Mouse (Mus musculus) heart, embryonic 16.5 days (tissue): ENCODE measurements at regions not wholly inside any gene's neighbourhood (a gene's known extent, or its start where the extent isn't known, plus 50 kb on each side); places are given as distances from the start of the nearest gene placed in this dataset.

Experiments
- ATAC-seq: fragments of 200-750 bp; cut with Nextera tagmentation; replicated peaks from 2 replicates; pipeline ENCODE4 v1.8.0; 2017; ENCODE audit warnings: moderate number of reproducible peaks; ENCODE audit not compliant: insufficient read depth, low FRiP score; ENCODE audit errors: extremely low read depth
- H3K27ac ChIP-seq: fragments of 300-500 bp; sonication (generic); 2 replicates; pipeline ENCODE4 v1.5.1; 2014; ENCODE audit warnings: mild to moderate bottlenecking, low read length, control low read depth, moderate library complexity
- H3K27me3 ChIP-seq: fragments of 300-500 bp; sonication (generic); 2 replicates; pipeline ENCODE4 v1.6.1; 2014; ENCODE audit warnings: low read length, mixed read lengths; ENCODE audit not compliant: control insufficient read depth, insufficient read depth
- H3K36me3 ChIP-seq: fragments of 300-500 bp; sonication (generic); 2 replicates; pipeline ENCODE4 v1.6.1; 2014; ENCODE audit not compliant: control insufficient read depth, insufficient read depth
- H3K4me1 ChIP-seq: fragments of 300-500 bp; sonication (generic); 2 replicates; pipeline ENCODE4 v1.6.1; 2014; ENCODE audit warnings: low read length, mixed read lengths; ENCODE audit not compliant: control insufficient read depth, insufficient read depth
- H3K4me2 ChIP-seq: fragments of 300-500 bp; sonication (generic); 2 replicates; pipeline ENCODE4 v1.6.1; 2014; ENCODE audit warnings: low read depth, mild to moderate bottlenecking, control low read depth, low read length
- H3K4me3 ChIP-seq: fragments of 300-500 bp; sonication (generic); 2 replicates; pipeline ENCODE4 v1.5.1; 2014; ENCODE audit warnings: mild to moderate bottlenecking, control low read depth, low read length
- H3K9ac ChIP-seq: fragments of 300-500 bp; sonication (generic); 2 replicates; pipeline ENCODE4 v1.6.1; 2014; ENCODE audit warnings: low read length, control low read depth
- H3K9me3 ChIP-seq: fragments of 300-500 bp; sonication (generic); replicated peaks from 2 replicates; pipeline ENCODE4 v1.6.1; 2016; ENCODE audit warnings: low read length; ENCODE audit not compliant: control insufficient read depth
- WGBS: fragments of 180-500 bp; shearing (Covaris S2); extraction: QIAGEN DNeasy Blood & Tissue Kit; methylation state at CpG from one replicate; pipeline ENCODE4 v1.1.7; 2014; 5-methylcytosine and 5-hydroxymethylcytosine counted together

DNA sequence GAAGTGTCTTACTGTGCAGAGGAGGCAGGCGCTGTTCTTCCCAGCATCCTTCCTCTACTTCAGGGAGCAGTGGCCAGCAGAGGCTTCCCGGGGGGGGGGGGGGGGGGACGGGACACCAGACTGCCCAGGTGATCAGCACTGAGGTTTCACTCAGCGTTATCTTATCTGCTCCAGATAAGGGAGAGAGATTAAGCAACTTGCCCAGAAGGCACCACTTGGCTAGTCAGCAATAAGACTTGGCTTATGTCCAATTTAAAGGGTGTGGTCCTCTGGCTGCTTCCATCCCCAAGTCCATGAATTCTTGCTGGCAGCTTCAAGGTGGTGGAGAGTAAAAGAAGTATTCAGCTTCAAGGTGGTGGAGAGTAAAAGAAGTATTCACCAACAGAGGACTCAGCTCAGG, 108.9 kb upstream of the Ptch1 start:
- no peak overlapping the region for H3K9ac ChIP-seq
- 43% methylated on average over 3 of the region's 4 CpGs for WGBS
- no peak overlapping the region for H3K4me2 ChIP-seq
- no peaks in the 10 kb centered on the region for H3K36me3 ChIP-seq
- no peak for ATAC-seq
- H3K4me3 ChIP-seq = no peak overlapping the region
- H3K27me3 ChIP-seq = no peaks in the 10 kb centered on the region
- H3K27ac ChIP-seq = no peak overlapping the region
- H3K9me3 ChIP-seq = no peaks in the 10 kb centered on the region
- H3K4me1 ChIP-seq = no peaks in the 10 kb centered on the region

DNA sequence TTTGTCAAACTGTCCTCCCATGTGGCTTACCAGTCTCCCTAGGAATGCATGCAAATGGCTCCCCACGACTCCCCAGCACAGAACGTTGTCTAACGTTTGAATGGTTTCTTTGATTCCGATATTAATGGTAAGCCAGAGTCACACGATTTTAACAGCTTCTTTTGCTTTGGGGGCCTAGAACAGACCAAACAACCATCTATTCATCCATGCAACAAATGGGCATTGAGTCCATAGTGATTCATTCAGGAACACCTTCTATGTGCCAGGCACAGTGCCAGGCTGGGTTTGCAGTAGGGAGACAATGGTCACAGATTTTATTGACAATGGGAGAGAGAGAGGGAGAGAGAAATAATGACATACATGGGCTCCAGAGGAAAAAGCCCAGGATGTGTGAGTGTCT, 118.6 kb upstream of the Ptch1 start:
- WGBS = 80% methylated on average over 5 of the region's 5 CpGs
- Histone ChIP-seq H3K4me2 (no peak overlapping the region), H3K4me3 (no peak overlapping the region), H3K36me3 (no peaks in the 10 kb centered on the region), H3K4me1 (peaks cover 5% of the 10 kb centered on the region), H3K9ac (no peak overlapping the region), H3K27ac (no peak overlapping the region), H3K9me3 (no peaks in the 10 kb centered on the region), H3K27me3 (no peaks in the 10 kb centered on the region)
- no peak for ATAC-seq

DNA sequence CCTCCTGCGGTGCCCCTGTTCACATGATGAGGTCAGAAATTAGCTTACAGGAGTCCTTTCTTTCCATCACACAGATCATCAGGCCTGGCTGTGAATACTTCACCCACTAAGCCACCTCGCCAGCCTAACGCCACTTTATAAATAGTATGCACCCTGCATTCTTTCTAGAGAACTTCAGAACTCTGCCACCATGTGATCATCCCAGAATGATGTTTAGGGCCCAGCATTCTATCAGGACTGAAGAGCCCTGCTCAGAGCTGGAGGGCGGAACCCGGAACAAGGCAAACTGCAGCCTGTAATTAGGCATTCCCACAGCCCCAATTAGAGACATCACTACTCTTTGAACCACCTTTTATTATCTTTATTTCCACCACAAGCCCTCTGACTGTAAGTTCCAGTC, 120.2 kb upstream of the Ptch1 start:
- no peak overlapping the region for H3K9ac ChIP-seq
- 57% methylated on average over 5 of the region's 5 CpGs for WGBS
- H3K9me3 ChIP-seq = no peaks in the 10 kb centered on the region
- H3K36me3 ChIP-seq = no peaks in the 10 kb centered on the region
- no peak overlapping the region for H3K4me3 ChIP-seq
- peak overlapping the region; percentile 89 for H3K27ac ChIP-seq
- H3K4me1 ChIP-seq = peaks cover 5% of the 10 kb centered on the region
- ATAC-seq = peak; percentile 83
- no peaks in the 10 kb centered on the region for H3K27me3 ChIP-seq
- no peak overlapping the region for H3K4me2 ChIP-seq

DNA sequence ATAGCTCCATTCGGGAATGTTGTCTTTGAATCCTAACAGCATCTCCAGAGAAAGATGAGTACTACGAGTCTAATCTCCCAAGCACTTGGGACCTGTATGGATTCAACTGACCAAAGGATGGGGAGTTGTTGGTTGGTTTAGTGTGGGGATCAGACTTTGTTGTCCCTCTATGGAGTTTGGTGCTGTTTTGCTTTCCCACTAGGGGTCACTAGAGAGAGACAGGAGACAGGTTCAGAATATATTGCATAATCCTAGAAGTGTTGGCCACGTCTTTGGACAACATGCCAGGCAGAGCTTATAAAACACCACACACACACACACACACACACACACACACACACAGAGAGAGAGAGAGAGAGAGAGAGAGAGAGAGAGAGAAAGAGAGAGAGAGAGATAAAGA, 118.6 kb upstream of the Ercc6l2 start:
- ATAC-seq = no peak
- Histone ChIP-seq H3K4me2 (no peak overlapping the region), H3K9ac (no peak overlapping the region), H3K9me3 (no peaks in the 10 kb centered on the region), H3K36me3 (no peaks in the 10 kb centered on the region), H3K4me3 (no peak overlapping the region), H3K27me3 (no peaks in the 10 kb centered on the region), H3K27ac (no peak overlapping the region), H3K4me1 (peaks cover 4% of the 10 kb centered on the region)
- 54% methylated on average over 3 of the region's 3 CpGs for WGBS

DNA sequence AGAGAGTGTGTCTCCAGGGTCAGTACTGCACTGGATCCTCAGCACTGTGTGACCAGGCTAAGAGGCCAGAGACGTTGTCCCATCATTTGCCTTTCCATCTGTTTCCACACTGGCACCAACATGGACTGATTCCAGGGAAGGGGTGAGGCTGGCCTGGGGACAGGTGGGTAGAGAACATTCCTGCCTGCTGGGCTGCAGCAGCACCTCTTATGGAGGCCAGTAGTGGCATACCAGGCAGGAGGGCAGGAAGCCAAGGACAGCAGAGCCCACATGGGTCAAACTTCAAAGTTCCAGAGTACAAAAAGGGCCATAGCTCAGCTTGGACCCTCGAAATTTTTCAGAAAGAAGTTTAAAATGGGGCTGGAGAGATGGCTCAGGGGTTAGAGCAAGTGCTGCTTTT, 115.4 kb upstream of the Ercc6l2 start:
- no peak overlapping the region for H3K27ac ChIP-seq
- H3K4me2 ChIP-seq = no peak overlapping the region
- 72% methylated on average over 2 of the region's 2 CpGs for WGBS
- no peak overlapping the region for H3K9ac ChIP-seq
- no peaks in the 10 kb centered on the region for H3K27me3 ChIP-seq
- no peak for ATAC-seq
- H3K9me3 ChIP-seq = no peaks in the 10 kb centered on the region
- H3K4me1 ChIP-seq = no peaks in the 10 kb centered on the region
- H3K36me3 ChIP-seq = no peaks in the 10 kb centered on the region
- no peak overlapping the region for H3K4me3 ChIP-seq

DNA sequence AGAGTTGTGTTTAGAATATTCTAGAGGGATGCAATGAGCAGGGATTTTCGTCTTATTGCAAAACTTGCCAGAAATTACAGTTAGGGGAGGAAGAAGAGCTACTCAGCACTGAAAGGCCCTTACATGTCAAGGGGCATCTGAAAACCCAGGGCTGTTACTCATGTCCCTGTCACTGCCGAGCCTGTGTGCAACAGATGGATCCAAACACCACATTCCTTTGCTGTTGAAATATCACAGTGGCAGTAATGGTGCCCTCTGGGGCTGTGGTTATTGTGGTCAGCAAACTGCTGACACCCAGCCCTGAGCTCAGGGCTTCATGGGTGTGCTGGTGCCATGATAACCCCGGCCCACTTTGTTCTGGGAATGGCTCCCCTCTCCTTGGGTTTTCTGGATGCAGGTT, 114.3 kb upstream of the Ercc6l2 start:
- H3K4me2 ChIP-seq = no peak overlapping the region
- WGBS = 60% methylated on average over 3 of the region's 3 CpGs

DNA sequence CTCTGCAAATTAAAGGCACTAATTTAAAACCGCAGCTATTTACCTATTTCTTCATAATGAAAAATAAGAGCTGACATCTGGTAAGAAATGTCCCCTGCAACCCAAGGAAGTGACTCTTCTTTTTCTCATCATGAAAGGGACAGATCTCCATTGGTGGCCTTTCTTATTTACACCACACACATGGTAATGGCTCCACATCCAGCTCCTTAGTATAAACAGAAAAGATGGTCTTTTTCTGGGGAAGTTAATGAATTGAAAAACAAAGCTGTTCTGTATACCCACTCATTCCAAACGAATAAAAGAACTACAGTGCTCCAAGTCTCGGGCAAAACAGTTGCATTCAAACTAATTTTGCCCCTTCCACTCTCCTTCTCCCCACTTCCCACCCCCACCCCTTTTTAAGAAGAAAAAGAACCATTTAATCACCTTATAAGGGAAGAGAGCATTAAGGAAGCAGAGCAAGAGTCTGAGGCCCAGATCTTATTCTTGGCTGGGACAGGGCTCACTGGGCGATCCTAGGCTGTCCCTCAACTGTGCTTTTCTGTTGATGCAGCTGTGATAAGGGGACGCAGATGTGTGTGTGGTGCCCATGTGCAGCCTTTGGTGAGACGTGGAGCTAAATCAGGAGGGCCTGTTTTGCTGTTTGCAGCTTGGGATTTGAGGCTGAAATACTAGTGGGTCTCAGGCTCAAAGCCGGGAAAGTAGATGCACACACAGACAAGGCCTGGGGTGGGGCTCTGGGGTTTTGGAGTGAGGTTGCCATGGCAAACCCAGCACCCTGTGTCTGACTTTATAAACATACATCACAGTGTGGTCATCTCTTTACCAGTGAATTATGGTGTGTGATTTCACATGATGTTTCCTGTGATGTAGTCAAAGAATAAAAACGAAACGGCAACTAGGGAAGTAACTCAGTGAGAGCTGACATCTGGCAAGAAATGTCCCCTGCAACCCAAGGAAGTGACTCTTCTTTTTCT, 113.6 kb upstream of the Ercc6l2 start:
- Histone ChIP-seq H3K27me3 (no peaks in the 10 kb centered on the region), H3K36me3 (no peaks in the 10 kb centered on the region), H3K27ac (no peak overlapping the region), H3K9me3 (no peaks in the 10 kb centered on the region), H3K4me1 (no peaks in the 10 kb centered on the region), H3K4me2 (no peak overlapping the region), H3K9ac (no peak overlapping the region), H3K4me3 (no peak overlapping the region)
- WGBS = 51% methylated on average over 9 of the region's 9 CpGs
- no peak for ATAC-seq

More for the DNA sequence above, 114.3 kb upstream of the Ercc6l2 start:
- H3K36me3 ChIP-seq = no peaks in the 10 kb centered on the region
- no peaks in the 10 kb centered on the region for H3K9me3 ChIP-seq
- no peak overlapping the region for H3K4me3 ChIP-seq
- no peak overlapping the region for H3K27ac ChIP-seq
- ATAC-seq = no peak
- no peak overlapping the region for H3K9ac ChIP-seq
- H3K4me1 ChIP-seq = no peaks in the 10 kb centered on the region
- no peaks in the 10 kb centered on the region for H3K27me3 ChIP-seq

DNA sequence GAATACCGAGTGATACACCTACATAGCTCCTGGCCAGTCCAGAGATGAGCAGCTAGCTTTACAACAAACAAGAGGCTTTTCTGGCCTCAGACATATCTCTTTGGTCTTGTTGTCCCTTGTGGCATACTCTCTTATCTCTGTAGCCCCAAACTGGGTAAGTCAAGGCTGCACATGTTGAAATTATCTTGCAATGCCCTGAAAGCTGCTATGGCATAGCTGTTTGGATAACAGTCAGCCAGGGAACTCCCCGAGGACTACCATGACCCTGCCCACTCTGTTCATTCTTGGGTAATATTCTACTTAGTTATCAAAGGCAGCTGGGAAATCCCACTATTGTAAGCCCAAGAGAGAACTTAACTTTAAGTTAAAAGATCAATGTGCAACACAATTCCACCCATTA, 106.5 kb upstream of the Ercc6l2 start:
- H3K27me3 ChIP-seq = no peaks in the 10 kb centered on the region
- ATAC-seq = no peak
- H3K4me1 ChIP-seq = no peaks in the 10 kb centered on the region
- 77% methylated on average over 2 of the region's 2 CpGs for WGBS
- no peak overlapping the region for H3K9ac ChIP-seq
- no peaks in the 10 kb centered on the region for H3K36me3 ChIP-seq
- H3K4me2 ChIP-seq = no peak overlapping the region
- H3K9me3 ChIP-seq = peaks cover 7% of the 10 kb centered on the region
- no peak overlapping the region for H3K27ac ChIP-seq
- H3K4me3 ChIP-seq = no peak overlapping the region

DNA sequence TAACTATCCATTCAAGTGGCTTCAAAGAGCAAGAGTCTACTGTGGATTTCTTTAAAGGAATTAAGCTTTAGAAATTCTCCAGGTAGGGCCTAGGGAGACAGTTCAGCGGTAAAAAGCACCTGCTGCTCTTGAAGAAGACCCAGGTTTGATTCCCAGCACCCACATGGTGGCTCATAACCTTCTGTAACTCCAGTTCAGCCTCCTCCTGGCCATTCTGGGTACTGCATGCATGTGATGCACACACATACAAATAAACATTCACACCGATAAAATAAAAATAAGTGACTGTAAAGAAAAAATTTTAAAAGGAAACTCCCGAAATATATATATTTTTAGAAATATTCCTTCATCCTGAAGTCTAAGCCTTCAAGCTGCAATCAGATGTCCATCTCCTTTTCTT, 101.9 kb upstream of the Ercc6l2 start:
- no peaks in the 10 kb centered on the region for H3K4me1 ChIP-seq
- H3K36me3 ChIP-seq = no peaks in the 10 kb centered on the region
- H3K4me3 ChIP-seq = no peak overlapping the region
- H3K27ac ChIP-seq = no peak overlapping the region
- H3K9me3 ChIP-seq = peaks cover 7% of the 10 kb centered on the region
- H3K27me3 ChIP-seq = no peaks in the 10 kb centered on the region
- no peak overlapping the region for H3K9ac ChIP-seq
- no peak overlapping the region for H3K4me2 ChIP-seq
- no peak for ATAC-seq
- WGBS = 83% methylated on average over 3 of the region's 3 CpGs
